Comparison of ENCODE assay signal across 10 mouse cellular contexts in the genomic region with DNA sequence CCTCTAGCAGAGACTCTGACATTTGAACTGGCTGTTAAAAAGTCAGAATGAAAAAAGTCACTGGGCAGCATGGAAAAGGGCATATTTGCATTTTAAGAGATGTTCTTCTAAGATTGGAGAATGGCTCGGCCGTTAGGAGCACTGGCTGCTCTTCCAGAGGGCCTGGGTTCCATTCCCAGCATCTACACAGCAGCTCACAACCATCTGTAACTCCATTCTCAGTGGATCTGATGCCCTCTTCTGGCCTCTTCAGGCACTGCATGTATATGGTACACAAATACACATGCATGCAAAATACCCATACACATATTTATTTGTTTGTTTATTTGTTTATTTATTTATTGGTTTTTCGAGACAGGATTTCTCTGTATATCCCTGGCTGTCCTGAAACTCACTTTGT. TPM values are rescaled to one million over a fixed set of nuclear protein-coding genes. Genes with fewer than 3 reads are reported as not detected.
DNase-seq lines count a peak whose midpoint lies in the region; ATAC-seq and TF ChIP-seq lines count a peak whose summit lies in the region.
"Had no signal": no experiment of that assay in that cellular context is flagged by ENCODE, and none has a peak within 500 bp of the region (broad histone marks: within the 10 kb centered on the region; RNA-seq: fewer than 3 reads in every experiment).

No protein-coding gene starts in this region.

- TF ChIP-seq POLR2A in small intestine, adult 2 months (IDR thresholded peaks at IDR 0.05; ENCODE audit: low read depth, low read length): no peak

- peak; percentile 43; the same call in 1 of the 2 replicates for TF ChIP-seq CTCF in small intestine, adult 2 months (IDR thresholded peaks at IDR 0.05; ENCODE audit: extremely low read depth, insufficient read length, insufficient replicate concordance, low read depth, low read length)

- no peak overlapping the region for H3K27ac ChIP-seq in kidney, embryonic 14.5 days (ENCODE audit: low read depth, low read length)
- no peak overlapping the region for H3K27ac ChIP-seq in small intestine, adult 2 months (ENCODE audit: insufficient read depth, low read depth, low read length)
- H3K27ac ChIP-seq: embryonic facial prominence, embryonic 12.5 days; hindbrain, embryonic 15.5 days had no signal

- H3K4me1 ChIP-seq in kidney, embryonic 14.5 days (ENCODE audit: control insufficient read depth, insufficient read depth, low read length): peaks cover 6% of the 10 kb centered on the region; the same call in 1 of the 2 replicates
- peaks cover 2% of the 10 kb centered on the region; the same call in 1 of the 2 replicates for H3K4me1 ChIP-seq in small intestine, adult 2 months (ENCODE audit: control insufficient read depth, insufficient read depth, insufficient read length, low read length)

- no peak overlapping the region for H3K4me2 ChIP-seq in kidney, embryonic 14.5 days (replicated peaks; ENCODE audit: low read depth, low read length)
- H3K4me2 ChIP-seq: embryonic facial prominence, embryonic 12.5 days; hindbrain, embryonic 15.5 days had no signal

- peaks cover 3% of the 10 kb centered on the region; the same call in 1 of the 2 replicates for H3K9me3 ChIP-seq in kidney, embryonic 14.5 days (ENCODE audit: control insufficient read depth, low read length)
- H3K9me3 ChIP-seq: embryonic facial prominence, embryonic 12.5 days; hindbrain, embryonic 15.5 days had no signal

- DNase-seq in kidney, adult 8-10 months: peak; percentile 27 to 62
- peak; percentile 41 for DNase-seq in MEL-GATA-1-ER (ENCODE audit: extremely low read depth, low read depth)
- no peak for DNase-seq in frontal cortex, adult 2 months (ENCODE audit: extremely low spot score in 1 of 2, low spot score in 1 of 2)
- DNase-seq in adipocyte (ENCODE audit: low spot score): no peak
- no peak for DNase-seq in embryo, embryonic 11 days

- whole genome bisulfite sequencing in kidney, embryonic 14.5 days: 91% methylated on average over 3 of the region's 3 CpGs
- WGBS in small intestine, adult 2 months: 78% methylated on average over 3 of the region's 3 CpGs

- no peak overlapping the region for H3K4me3 ChIP-seq in kidney, embryonic 14.5 days (ENCODE audit: low read length)
- no peak overlapping the region for H3K4me3 ChIP-seq in small intestine, adult 2 months (ENCODE audit: low read depth, low read length)
- H3K4me3 ChIP-seq: hindbrain, embryonic 15.5 days had no signal

- no peaks in the 10 kb centered on the region for H3K27me3 ChIP-seq in kidney, embryonic 14.5 days (ENCODE audit: control insufficient read depth, insufficient read depth, low read length)
- no peaks in the 10 kb centered on the region for H3K27me3 ChIP-seq in small intestine, adult 2 months (ENCODE audit: control insufficient read depth, insufficient read depth, low read length)
- H3K27me3 ChIP-seq: hindbrain, embryonic 15.5 days had no signal

- no peak overlapping the region for H3K9ac ChIP-seq in kidney, embryonic 14.5 days (ENCODE audit: low read depth, low read length)
- H3K9ac ChIP-seq: embryonic facial prominence, embryonic 12.5 days; hindbrain, embryonic 15.5 days had no signal

- H3K36me3 ChIP-seq in kidney, embryonic 14.5 days (ENCODE audit: control insufficient read depth, insufficient read depth, low read length): no peaks in the 10 kb centered on the region
- peaks cover under 1% of the 10 kb centered on the region; the same call in 1 of the 2 replicates for H3K36me3 ChIP-seq in small intestine, adult 2 months (ENCODE audit: control insufficient read depth, insufficient read depth, low read length)
- H3K36me3 ChIP-seq: embryonic facial prominence, embryonic 12.5 days; hindbrain, embryonic 15.5 days had no signal

- no peak for ATAC-seq in kidney, embryonic 14.5 days (ENCODE audit: low FRiP score, low TSS enrichment)
- ATAC-seq in erythroblast, adult 5-6 weeks (replicated peaks; ENCODE audit: low FRiP score, poor library complexity, severe bottlenecking): 0 out of 2 replicates have a peak, but pooled peaks have one; percentile 43

RNA-seq across cellular contexts. Expression of gene Nlrx1, which starts 0.7 kb away (rescaled TPM):
- polyA plus RNA-seq in kidney, embryonic 14.5 days (2014; fragmentation: Nextera tagmentation; extraction: Ambion mirVana): 3.2 and 5.6 TPM in 2 replicates
- 2.7 and 5.6 TPM in 2 replicates for total RNA-seq in erythroblast, adult 5-6 weeks (2015; ENCODE audit: low replicate concordance)
- total RNA-seq in erythroblast, adult 5-6 weeks (2017; ENCODE audit: low replicate concordance): 0.98 and 11.2 TPM in 2 replicates
- polyA plus RNA-seq in small intestine, adult 2 months (2012; rRNA removed): 3.1 and 7.5 TPM in 2 replicates
- polyA plus RNA-seq in frontal cortex, adult 2 months (2012; rRNA removed): 6.7 and 7.0 TPM in 2 replicates

RNA-seq across cellular contexts. Expression of gene Pdzd3, which starts 17.8 kb away (rescaled TPM):
- 1.9 and 4.2 TPM in 2 replicates for polyA plus RNA-seq in kidney, embryonic 14.5 days (2014; fragmentation: Nextera tagmentation; extraction: Ambion mirVana)
- total RNA-seq in erythroblast, adult 5-6 weeks (2015; ENCODE audit: low replicate concordance): not detected in 2 replicates
- total RNA-seq in erythroblast, adult 5-6 weeks (2017; ENCODE audit: low replicate concordance): not detected in 2 replicates
- polyA plus RNA-seq in small intestine, adult 2 months (2012; rRNA removed): 9.9 and 23.6 TPM in 2 replicates
- polyA plus RNA-seq in frontal cortex, adult 2 months (2012; rRNA removed): 0.74 and 0.82 TPM in 2 replicates

RNA-seq across cellular contexts. Expression of gene Abcg4, which starts 19.3 kb away (rescaled TPM):
- polyA plus RNA-seq in kidney, embryonic 14.5 days (2014; fragmentation: Nextera tagmentation; extraction: Ambion mirVana): 1.5 and 2.7 TPM in 2 replicates
- 20.8 and 24.2 TPM in 2 replicates for total RNA-seq in erythroblast, adult 5-6 weeks (2015; ENCODE audit: low replicate concordance)
- total RNA-seq in erythroblast, adult 5-6 weeks (2017; ENCODE audit: low replicate concordance): 18.1 and 18.8 TPM in 2 replicates
- 1.3 and 2.0 TPM in 2 replicates for polyA plus RNA-seq in small intestine, adult 2 months (2012; rRNA removed)
- 84.5 and 95.1 TPM in 2 replicates for polyA plus RNA-seq in frontal cortex, adult 2 months (2012; rRNA removed)

RNA-seq across cellular contexts. Expression of gene Ccdc153, which starts 28.6 kb away (rescaled TPM):
- polyA plus RNA-seq in kidney, embryonic 14.5 days (2014; fragmentation: Nextera tagmentation; extraction: Ambion mirVana): not detected in 2 replicates
- total RNA-seq in erythroblast, adult 5-6 weeks (2015; ENCODE audit: low replicate concordance): not detected in 2 replicates
- total RNA-seq in erythroblast, adult 5-6 weeks (2017; ENCODE audit: low replicate concordance): not detected in 2 replicates
- not detected in 2 replicates for polyA plus RNA-seq in small intestine, adult 2 months (2012; rRNA removed)
- 1.1 TPM in 1 of 2 replicates, not detected in the other for polyA plus RNA-seq in frontal cortex, adult 2 months (2012; rRNA removed)
- polyA plus RNA-seq: embryonic facial prominence, embryonic 12.5 days; hindbrain, embryonic 15.5 days had no signal

RNA-seq across cellular contexts. Expression of gene Cbl, which starts 35.2 kb away (rescaled TPM):
- polyA plus RNA-seq in kidney, embryonic 14.5 days (2014; fragmentation: Nextera tagmentation; extraction: Ambion mirVana): 14.8 and 27.9 TPM in 2 replicates
- total RNA-seq in erythroblast, adult 5-6 weeks (2015; ENCODE audit: low replicate concordance): 43.7 and 46.9 TPM in 2 replicates
- total RNA-seq in erythroblast, adult 5-6 weeks (2017; ENCODE audit: low replicate concordance): 14.6 and 35.3 TPM in 2 replicates
- 2.9 and 6.9 TPM in 2 replicates for polyA plus RNA-seq in small intestine, adult 2 months (2012; rRNA removed)
- 18.6 and 20.5 TPM in 2 replicates for polyA plus RNA-seq in frontal cortex, adult 2 months (2012; rRNA removed)

Comparison
In these comparisons a context has a peak if more than half of its experiments do, and no peak if none do; other contexts are left out.
1. DNase-seq: peak in kidney, adult 8-10 months (2 of 2) and MEL-GATA-1-ER (single experiment); none in frontal cortex, adult 2 months (0 of 2), adipocyte (single experiment) and embryo, embryonic 11 days (single experiment).
2. RNA of gene Abcg4, which starts 19.3 kb away (polyA plus RNA-seq): 84.5 to 95.1 TPM in frontal cortex, adult 2 months; 1.5 to 2.7 TPM in kidney, embryonic 14.5 days and 1.3 to 2.0 TPM in small intestine, adult 2 months; every median in the first group is over 10 times any median in the second.